Mouse (Mus musculus) liver, adult 2 months (tissue): ENCODE measurements at regions not wholly inside any gene's neighbourhood (a gene's known extent, or its start where the extent isn't known, plus 50 kb on each side); places are given as distances from the start of the nearest gene placed in this dataset.

ENCODE experiments used
- DNase-seq: peaks from one replicate; pipeline ENCODE4 v3.0.0-alpha.2; 2011; ENCODE audit warnings: low read depth, low spot score; ENCODE audit errors: extremely low read depth
- H3K27ac ChIP-seq: fragments of 200-500 bp; replicated peaks from 2 replicates; pipeline ENCODE4 v1.5.1; 2012; ENCODE audit warnings: low read depth, mild to moderate bottlenecking, control low read depth, inconsistent platforms, low read length; ENCODE audit not compliant: insufficient read depth
- H3K27me3 ChIP-seq: fragments of 200-500 bp; 2 replicates; pipeline ENCODE4 v1.6.1; 2012; ENCODE audit warnings: mild to moderate bottlenecking, moderate library complexity, low read length, inconsistent platforms; ENCODE audit not compliant: control insufficient read depth, insufficient read depth
- H3K36me3 ChIP-seq: fragments of 200-500 bp; 2 replicates; pipeline ENCODE4 v1.6.1; 2012; ENCODE audit warnings: low read length, inconsistent platforms; ENCODE audit not compliant: control insufficient read depth, insufficient read depth
- H3K4me1 ChIP-seq: fragments of 200-500 bp; 2 replicates; pipeline ENCODE4 v1.6.1; 2011; ENCODE audit warnings: low read length; ENCODE audit not compliant: control insufficient read depth, insufficient read depth
- H3K4me3 ChIP-seq: fragments of 200-500 bp; 2 replicates; pipeline ENCODE4 v1.5.1; 2011; ENCODE audit warnings: low read depth, mild to moderate bottlenecking, control low read depth, low read length, moderate library complexity; ENCODE audit not compliant: insufficient read depth
- H3K79me2 ChIP-seq: fragments of 200-500 bp; 2 replicates; pipeline ENCODE4 v1.6.1; 2012; ENCODE audit warnings: inconsistent platforms, mild to moderate bottlenecking, low read length, moderate library complexity; ENCODE audit not compliant: control insufficient read depth, insufficient read depth
- H3K9ac ChIP-seq: fragments of 200-500 bp; 2 replicates; pipeline ENCODE4 v1.6.1; 2012; ENCODE audit warnings: low read depth, mild to moderate bottlenecking, control low read depth, inconsistent platforms, low read length
- CTCF ChIP-seq: fragments of 200-500 bp; IDR thresholded peaks from 2 replicates; pipeline ENCODE4 v1.5.1; 2011; ENCODE audit warnings: low read depth, low read length, control low read depth
- POLR2A ChIP-seq: fragments of 200-500 bp; IDR thresholded peaks from 2 replicates; pipeline ENCODE4 v1.6.1; 2011; ENCODE audit warnings: low read length, control low read depth; ENCODE audit not compliant: insufficient read depth; ENCODE audit errors: extremely low read depth
- WGBS: fragments of 180-500 bp; shearing (Covaris S2); methylation state at CpG from one replicate; pipeline ENCODE4 v1.1.7; 2018; 5-methylcytosine and 5-hydroxymethylcytosine counted together

DNA sequence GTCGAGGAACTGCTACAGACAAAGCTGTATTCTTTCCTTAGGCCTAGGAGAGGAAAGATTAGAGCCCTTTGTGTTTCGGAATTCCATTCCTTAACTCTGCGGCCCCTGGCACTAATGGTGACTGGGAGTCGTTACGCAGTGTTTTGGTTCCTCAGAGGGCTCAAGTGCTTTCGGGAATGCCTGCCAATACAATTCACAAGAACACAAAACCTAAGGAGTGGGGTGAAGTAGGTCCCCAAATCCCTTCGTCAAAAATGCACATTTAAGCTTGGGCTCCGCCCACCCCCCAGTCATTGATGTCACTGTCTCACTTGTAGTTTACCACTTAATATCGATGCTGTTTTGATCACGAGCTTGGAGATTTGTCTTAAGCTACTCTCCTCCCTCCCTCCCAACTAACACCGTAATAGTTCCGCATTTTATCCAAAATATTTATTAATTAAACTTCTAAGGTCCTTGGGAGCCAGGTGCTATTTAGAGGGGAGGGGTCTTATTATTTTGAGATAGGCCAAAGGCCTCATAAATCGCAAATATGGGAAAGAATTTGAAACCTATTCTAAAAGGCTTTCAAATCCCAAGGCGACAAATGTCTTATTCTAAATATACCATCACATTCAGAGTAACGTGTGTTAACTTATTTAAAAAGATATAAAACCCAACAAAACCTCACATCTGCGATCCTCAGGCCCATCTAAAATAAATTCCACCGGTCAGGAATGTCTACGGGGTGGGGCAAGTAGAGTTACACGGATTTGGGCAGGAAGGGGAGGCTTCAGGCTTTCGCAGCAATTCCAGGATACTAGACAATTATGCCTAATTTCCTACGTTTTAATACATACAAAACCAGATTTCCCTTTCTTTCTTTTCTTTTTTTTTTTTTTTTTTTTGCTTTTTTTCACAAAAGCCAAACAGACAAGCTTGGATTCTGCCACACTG, 75.6 kb upstream of the Chd2 start:
- TF ChIP-seq POLR2A (no peak), CTCF (no peak)
- peak; percentile 44 for DNase-seq
- no peaks in the 10 kb centered on the region for H3K79me2 ChIP-seq
- peak overlapping the region; percentile 98 for H3K27ac ChIP-seq
- no peaks in the 10 kb centered on the region for H3K4me1 ChIP-seq
- H3K9ac ChIP-seq, result peak overlapping the region; percentile 82
- no peaks in the 10 kb centered on the region for H3K36me3 ChIP-seq
- 30% methylated on average over 21 of the region's 21 CpGs for WGBS
- H3K4me3 ChIP-seq, result peak overlapping the region; percentile 65
- H3K27me3 ChIP-seq, result no peaks in the 10 kb centered on the region

DNA sequence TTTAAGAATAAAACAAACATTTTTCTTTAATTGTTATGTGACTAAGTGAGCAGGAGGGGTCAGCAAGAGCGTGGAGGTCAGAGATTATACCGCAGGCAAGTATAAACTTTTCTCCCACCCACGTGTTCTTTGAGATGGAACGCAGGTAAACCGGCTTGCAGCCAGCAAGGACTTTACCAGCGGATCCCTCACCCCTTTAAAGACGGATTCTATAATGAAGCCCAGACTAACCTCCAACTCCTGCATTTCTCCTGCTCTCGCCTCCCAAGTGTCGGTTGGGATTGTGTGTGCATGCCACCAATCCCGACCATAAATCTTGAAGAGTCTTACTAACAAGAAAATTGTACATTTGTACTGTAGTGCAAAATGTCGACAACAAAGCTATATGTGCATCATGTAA, 74.4 kb upstream of the Chd2 start:
- H3K27me3 ChIP-seq, result no peaks in the 10 kb centered on the region
- H3K79me2 ChIP-seq, result no peaks in the 10 kb centered on the region
- TF ChIP-seq POLR2A (no peak), CTCF (no peak)
- H3K4me3 ChIP-seq, result no peak overlapping the region
- H3K36me3 ChIP-seq, result no peaks in the 10 kb centered on the region
- DNase-seq, result no peak
- no peaks in the 10 kb centered on the region for H3K4me1 ChIP-seq
- no peak overlapping the region for H3K9ac ChIP-seq
- H3K27ac ChIP-seq, result no peak overlapping the region
- WGBS, result 78% methylated on average over 11 of the region's 11 CpGs

DNA sequence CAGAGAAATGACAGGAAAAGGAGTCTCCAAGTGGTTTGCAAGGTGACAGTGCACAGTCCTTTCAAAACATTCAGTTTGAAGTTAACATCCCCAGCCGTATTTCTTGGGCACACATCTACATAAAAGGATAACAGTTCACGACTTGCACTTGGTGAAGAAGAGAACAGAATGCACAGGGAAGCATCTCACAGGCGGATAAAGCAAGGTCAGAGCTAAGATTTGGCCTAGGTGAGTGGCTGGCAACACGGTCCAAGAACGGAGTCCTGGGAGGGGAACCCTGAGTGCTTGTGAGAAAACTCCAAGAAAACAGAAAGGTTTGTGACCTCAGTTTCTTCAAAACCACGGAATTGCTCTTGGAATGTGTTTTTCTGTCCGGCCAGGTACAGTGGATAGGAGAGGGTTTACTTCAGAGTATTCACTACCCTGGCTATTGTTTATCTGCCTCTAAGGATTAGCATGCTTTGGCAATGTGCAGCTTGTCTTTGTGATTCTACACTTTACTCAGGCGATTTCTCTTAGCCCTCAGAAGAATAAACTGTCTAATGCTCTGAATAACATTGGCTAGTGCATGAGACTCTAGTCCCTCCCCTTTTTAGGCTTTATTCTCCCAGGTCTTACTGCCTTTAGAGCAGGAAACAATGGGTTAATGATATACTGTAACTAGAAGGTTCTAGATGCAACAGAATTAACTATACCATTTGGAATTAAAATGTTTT, 73.4 kb upstream of the Chd2 start:
- H3K79me2 ChIP-seq, result no peaks in the 10 kb centered on the region
- H3K36me3 ChIP-seq, result no peaks in the 10 kb centered on the region
- WGBS, result 91% methylated on average over 8 of the region's 8 CpGs
- H3K27ac ChIP-seq, result no peak overlapping the region
- no peak for DNase-seq
- H3K4me1 ChIP-seq, result no peaks in the 10 kb centered on the region
- no peak overlapping the region for H3K9ac ChIP-seq
- H3K4me3 ChIP-seq, result no peak overlapping the region
- H3K27me3 ChIP-seq, result no peaks in the 10 kb centered on the region
- no peak for TF ChIP-seq POLR2A
- TF ChIP-seq CTCF, result no peak

DNA sequence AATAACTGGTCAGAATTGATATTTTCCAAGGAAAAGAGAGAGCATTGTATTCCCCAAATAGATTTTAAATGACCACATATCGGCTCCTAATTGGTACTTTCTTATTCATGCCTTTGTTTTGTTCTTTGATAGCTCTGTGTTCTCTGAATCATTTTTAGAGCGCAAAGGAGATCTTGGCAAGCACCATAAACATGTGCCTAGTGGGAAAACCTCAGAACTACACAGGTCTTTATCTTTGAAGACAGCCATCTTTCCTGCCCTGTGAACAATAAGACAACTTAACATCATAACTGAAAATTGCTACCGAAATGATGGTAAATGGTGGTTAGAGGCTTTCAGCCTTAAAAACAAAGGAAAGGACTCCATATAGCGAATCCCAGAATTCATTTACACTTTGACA, 72.7 kb upstream of the Chd2 start:
- Histone ChIP-seq H3K36me3 (no peaks in the 10 kb centered on the region), H3K4me3 (no peak overlapping the region), H3K27ac (no peak overlapping the region), H3K4me1 (no peaks in the 10 kb centered on the region), H3K27me3 (no peaks in the 10 kb centered on the region), H3K79me2 (no peaks in the 10 kb centered on the region), H3K9ac (no peak overlapping the region)
- no peak for DNase-seq
- no peak for TF ChIP-seq POLR2A
- no peak for TF ChIP-seq CTCF
- WGBS, result 91% methylated on average over 4 of the region's 4 CpGs

DNA sequence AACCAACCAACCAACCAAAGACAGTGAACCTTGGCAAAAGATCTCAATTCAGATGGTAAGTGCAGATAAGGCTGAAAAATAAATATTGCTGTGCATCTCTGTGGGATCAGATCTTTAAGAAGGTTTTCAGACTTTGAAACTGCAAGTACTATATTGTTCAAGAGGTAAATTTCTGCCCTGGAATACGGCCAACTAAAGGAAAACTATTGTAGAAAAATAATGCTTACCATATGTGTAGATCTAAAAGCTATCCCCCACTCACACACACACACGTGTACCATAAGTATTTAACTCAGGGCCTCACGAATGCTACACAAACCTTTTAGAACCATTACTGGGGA, 71.1 kb upstream of the Chd2 start:
- no peak overlapping the region for H3K27ac ChIP-seq
- no peak overlapping the region for H3K9ac ChIP-seq
- H3K4me3 ChIP-seq, result no peak overlapping the region
- H3K79me2 ChIP-seq, result no peaks in the 10 kb centered on the region
- TF ChIP-seq POLR2A (no peak), CTCF (no peak)
- no peaks in the 10 kb centered on the region for H3K27me3 ChIP-seq
- peak; percentile 38 for DNase-seq
- H3K36me3 ChIP-seq, result no peaks in the 10 kb centered on the region
- H3K4me1 ChIP-seq, result 0 out of 2 replicates have a peak, but pooled peaks cover 2% of the 10 kb centered on the region
- 70% methylated on average over 3 of the region's 3 CpGs for WGBS
